Mouse (Mus musculus) CH12F3 (cell line): Measurements from ENCODE around the gene Acbd6.

ENCODE experiments used
- in situ Hi-C: fragments of 300-500 bp; cut with MboI; formaldehyde crosslinking; loops from 2 replicates; pipeline ENCODE4 v1.14.3; 2020; ENCODE audit warnings: low sequenced_read_pairs

Acbd6 gene

GRCm38 (mm10) chr1:155558012-155558842 is at the start of gene Acbd6:
Acbd6 (plus strand) TSS chr1:155558120.
- in situ Hi-C loops = no loop called here

DNA sequence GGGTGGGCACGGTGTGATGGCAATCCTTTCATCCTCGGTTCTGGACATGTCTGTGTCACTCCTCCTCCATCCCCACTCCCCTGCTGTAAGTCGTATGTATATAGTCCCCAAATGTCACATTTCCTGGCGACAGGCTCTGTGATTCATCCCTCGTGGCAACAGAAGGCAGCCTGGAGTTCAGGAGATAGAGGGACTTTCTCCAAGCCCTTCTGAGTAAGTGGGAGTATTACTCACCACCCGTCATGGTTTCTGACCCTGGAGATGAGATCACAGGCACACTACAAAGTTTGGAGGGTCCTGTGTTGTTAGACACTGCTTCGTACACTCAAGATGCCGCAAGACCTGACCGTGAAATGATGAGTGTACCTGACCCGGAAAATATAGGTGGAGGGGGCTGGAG is 47.7 kb upstream of the Acbd6 start:
- in situ Hi-C loops = no loop called here

DNA sequence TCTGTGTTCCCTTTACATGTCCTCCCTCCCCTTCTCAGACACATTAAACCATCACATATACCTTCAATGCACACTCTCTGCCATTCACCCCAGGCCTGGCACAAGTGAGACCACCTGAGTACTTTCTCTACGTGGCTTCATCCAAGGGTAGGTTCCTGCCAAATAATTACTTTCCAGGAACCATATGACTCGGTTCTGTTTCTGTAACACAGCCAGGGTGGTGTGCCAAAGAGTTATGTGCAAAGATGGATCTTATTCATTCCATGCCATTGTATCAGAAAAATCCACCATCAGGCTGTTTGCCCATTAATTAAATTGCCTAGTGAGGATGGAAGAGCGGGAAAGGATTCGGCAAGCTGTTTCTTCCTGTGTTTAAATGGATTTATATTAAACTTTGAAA is 42.1 kb upstream of the Acbd6 start:
- in situ Hi-C loops = no loop called here

GRCm38 (mm10) chr1:155516594-155516993 is 41.3 kb upstream of the Acbd6 start:
- in situ Hi-C loops = no loop called here

DNA sequence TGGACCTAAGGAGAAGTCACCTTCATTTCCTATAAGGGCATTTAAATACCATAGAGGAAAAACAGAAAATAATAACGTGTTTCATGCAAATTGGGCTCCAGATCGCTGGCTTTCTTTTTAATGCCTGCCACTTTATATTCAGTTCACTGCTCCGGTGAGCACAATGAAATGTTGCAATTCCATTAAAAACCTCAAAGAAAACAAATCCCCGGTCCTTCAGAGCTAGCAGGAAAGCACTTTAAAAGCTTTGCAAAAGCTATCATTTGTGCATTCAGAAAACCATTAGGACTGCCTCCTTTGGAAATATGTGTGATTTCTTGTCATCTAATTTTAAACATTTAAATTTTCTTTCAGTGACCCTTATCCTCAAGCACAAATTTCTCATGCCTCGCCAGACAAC is 40.9 kb upstream of the Acbd6 start:
- in situ Hi-C loops = no loop called here

DNA sequence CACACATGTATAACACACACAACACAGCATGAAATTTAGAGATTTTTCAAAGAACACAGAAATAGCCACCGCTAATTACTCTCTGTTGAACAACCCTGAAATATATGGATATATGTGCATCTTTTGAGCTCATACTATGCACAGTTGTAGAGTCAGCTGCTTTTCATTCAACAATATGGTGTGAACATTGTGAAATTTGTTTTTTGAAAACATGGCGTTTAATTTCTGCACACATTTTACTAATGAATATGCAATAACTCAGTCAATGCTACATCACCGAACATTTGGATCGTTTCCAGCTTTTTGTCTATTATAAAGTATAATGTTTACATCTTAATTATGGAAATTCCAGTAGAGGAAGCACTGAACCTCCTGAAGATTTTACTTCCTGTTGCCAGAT is 37.6 kb upstream of the Acbd6 start:
- in situ Hi-C loops = no loop called here

- in situ Hi-C loops = no loop called here
Observed at GRCm38 (mm10) chr1:155522493-155522892, 35.4 kb upstream of the Acbd6 start.

GRCm38 (mm10) chr1:155526176-155526575 is 31.7 kb upstream of the Acbd6 start:
- in situ Hi-C loops = loop anchor here (25.0 kb wide), 2 partner anchors 489 to 739 kb away; no protein-coding TSS in a partner anchor

GRCm38 (mm10) chr1:155527027-155527786 is 30.7 kb upstream of the Acbd6 start:
- in situ Hi-C loops = loop anchor here (25.0 kb wide), 2 partner anchors 490 to 740 kb away; no protein-coding TSS in a partner anchor

- in situ Hi-C loops = loop anchor here (25.0 kb wide), 2 partner anchors 490 to 740 kb away; no protein-coding TSS in a partner anchor
Observed at GRCm38 (mm10) chr1:155527787-155528158, 30.1 kb upstream of the Acbd6 start.

GRCm38 (mm10) chr1:155528405-155529119 is 29.4 kb upstream of the Acbd6 start:
- in situ Hi-C loops = loop anchor here (25.0 kb wide), 2 partner anchors 491 to 741 kb away; no protein-coding TSS in a partner anchor

GRCm38 (mm10) chr1:155529120-155529963 is 28.6 kb upstream of the Acbd6 start:
- in situ Hi-C loops = loop anchor here (25.0 kb wide), 2 partner anchors 492 to 742 kb away; no protein-coding TSS in a partner anchor

DNA sequence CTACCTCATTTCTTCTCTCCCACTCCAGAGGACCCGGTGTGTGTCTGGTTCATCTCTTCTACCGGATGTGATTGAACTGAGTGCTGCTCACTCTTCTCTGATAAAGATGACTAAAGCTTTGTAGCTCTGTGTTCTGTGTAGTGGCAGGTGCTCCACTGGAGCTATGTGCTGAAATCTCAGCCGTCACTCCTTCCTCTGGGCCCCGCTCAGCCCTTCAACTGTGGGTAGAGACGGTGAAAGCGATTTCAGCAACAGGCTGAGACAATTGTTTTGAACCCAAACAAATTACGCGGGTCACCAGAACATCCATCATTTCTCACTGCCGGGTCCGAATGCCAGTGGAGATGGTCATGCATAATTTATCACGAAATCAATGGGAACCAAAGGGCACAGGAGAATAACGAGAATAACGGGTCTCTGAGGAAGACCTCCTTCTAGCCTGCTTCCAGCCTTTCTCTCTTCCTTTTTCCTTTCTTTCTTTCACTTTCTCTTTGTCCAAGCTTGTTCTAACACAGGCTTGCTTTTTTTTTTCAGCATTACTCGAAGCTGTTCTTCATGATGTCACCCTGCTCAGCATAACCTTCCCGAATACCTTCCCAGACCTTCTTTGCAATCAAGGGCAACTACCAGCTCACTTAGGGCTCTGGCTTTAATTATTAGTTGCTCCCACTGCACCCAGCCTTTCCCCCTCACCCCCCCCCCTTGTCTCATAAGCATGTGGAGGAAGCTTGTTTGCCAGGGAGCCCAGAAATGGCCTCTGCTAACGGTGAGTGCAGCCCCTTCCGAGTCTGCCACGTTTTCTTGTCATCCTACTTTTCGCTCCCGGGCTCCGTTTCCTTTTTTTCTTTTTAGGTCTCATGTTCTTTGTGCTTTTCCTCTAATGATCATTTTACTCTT is 27.1 kb upstream of the Acbd6 start:
- in situ Hi-C loops = loop anchor here (10.0 to 25.0 kb wide), 3 partner anchors 236 to 744 kb away; no protein-coding TSS in a partner anchor

DNA sequence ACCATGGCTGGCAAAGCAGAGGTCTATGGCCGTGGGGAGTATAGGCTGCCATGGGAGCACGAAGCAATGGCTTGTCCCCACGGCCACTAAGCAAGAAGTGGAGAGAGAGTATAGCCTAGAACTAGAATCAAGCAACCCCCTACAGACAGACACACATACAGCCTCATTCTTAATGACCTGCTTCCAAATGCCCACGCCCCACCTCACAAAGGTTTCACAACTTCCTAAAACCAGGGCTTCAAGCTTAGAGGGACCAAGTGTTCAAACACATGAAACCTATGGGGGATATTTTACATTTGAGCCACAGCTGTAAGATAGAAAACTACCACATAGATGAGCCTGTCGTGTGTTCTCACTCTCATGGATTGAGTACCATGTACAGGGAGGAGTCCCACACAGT is 25.5 kb upstream of the Acbd6 start:
- in situ Hi-C loops = loop anchor here (10.0 to 25.0 kb wide), 3 partner anchors 238 to 745 kb away; no protein-coding TSS in a partner anchor

GRCm38 (mm10) chr1:155532833-155533688 is 24.9 kb upstream of the Acbd6 start:
- in situ Hi-C loops = loop anchor here (10.0 to 25.0 kb wide), 3 partner anchors 238 to 746 kb away; no protein-coding TSS in a partner anchor

DNA sequence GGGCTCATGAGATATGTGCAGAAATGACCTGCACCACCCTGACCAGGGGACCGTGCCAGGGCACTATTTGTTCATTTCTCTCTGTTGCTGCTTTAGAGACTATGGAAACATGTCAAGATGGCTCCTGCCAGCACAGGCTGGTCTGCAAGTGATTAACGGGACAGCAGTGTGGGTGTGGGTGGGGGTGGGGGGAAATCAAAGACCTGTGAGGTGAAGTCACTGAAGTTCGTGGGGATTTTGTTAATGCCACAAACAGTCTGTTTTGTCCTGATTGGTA is 24.3 kb upstream of the Acbd6 start:
- in situ Hi-C loops = loop anchor here (10.0 to 25.0 kb wide), 3 partner anchors 239 to 746 kb away; no protein-coding TSS in a partner anchor

GRCm38 (mm10) chr1:155537005-155537642 is 20.8 kb upstream of the Acbd6 start:
- in situ Hi-C loops = loop anchor here (10.0 to 25.0 kb wide), 3 partner anchors 242 to 750 kb away; no protein-coding TSS in a partner anchor
